Mouse (Mus musculus) CD4-positive, CD25-positive, alpha-beta regulatory T cell, adult 2 months (primary cell): ENCODE data around the gene Ep400.

ENCODE experiments used
- DNase-seq: peaks from one replicate; pipeline ENCODE4 v3.0.0-alpha.2; 2012; ENCODE audit warnings: low read depth, low spot score

The Ep400 gene

DNA sequence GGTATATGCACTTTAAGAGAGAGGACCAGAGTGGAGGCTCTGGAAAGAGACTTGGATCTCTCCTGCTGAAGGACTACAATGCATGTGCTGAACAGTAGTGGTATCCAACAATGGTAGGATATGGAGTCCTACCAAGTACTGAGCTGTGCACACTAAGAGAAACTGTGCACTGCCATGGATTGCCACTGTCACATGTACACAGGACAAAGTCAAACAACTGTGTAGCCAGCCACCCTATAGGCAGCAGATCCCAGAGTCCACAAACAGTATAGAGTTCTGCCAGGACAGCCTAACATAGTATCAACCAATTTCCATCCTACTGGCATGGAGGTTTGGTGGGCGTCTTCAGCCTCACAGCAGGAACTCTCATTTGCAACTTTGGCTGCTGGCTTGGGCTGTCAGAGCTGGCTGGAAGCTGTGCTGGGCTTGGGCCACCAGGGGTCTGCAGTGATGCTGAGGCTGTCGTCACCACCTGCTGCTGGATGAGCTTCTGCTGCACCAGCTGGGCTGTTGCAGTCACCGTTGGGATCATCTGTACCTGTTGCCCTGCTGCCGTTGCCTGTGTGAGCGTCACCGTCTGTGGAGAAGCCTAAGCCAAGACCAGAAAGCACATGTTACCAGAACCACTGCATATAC lies 104.9 kb downstream of the Ep400 start:
- DNase-seq, result no peak

DNA sequence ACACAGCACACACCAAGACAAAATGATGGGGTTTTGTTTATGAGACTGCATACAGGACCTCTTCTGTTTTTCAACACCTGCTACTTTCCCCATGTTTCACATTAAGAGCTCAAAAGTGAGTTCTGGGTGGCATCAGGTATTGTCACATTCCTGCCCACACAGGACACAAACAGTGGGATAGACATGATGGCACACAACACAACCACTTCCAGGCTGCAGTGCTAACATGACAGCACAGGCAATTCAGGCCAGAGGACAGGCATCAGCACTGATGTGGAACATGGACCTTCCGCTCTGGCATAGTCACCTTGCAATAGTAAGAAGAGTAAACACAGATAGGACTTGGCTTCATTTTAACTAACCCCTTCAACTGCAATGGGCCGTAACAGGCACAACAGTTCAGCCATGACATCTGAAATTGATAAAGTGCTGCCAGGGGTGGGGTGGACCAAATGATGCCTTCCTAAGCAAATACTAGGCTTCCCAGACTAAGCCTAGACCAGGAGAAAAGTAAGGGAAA lies 105.7 kb downstream of the Ep400 start:
- DNase-seq, result no peak

DNA sequence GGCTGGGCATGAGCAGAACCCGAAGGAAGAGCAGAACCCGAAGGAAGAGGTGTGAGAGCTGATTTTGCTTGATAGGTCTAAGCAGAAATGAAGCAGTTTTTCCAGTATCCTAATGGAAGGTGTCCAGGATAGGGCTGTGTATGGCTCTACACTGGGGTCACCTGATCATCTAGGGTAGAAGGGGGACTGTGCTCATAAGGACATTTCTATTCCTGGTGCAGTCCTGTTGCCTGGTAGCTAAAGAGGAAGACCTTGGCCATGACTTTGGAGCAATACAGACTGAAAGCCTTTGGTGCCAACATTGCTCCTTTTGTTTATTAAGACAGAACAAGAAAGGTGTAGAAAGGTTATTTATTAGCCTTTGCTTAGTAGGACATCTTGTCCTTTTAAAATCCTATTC lies 106.5 kb downstream of the Ep400 start:
- DNase-seq, result no peak

DNA sequence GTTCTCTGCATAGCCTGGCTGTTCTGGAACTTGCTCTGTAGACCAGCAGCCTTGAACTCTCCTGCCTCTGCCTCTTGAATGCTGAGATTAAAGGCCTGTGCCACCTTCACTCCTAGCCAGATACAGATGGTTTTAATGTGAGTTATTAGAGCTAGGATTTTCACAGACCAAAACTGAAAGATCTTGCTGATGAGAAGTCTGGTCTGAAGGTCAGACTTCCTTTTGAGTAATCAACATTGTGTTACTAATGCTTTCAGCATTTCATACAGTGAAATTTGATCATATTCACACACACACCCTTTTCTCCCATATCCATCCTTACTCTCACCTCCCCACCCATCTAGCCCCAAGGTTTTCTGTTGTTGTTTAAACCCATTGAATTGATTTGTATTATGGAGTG lies 110.8 kb downstream of the Ep400 start:
- no peak for DNase-seq

DNA sequence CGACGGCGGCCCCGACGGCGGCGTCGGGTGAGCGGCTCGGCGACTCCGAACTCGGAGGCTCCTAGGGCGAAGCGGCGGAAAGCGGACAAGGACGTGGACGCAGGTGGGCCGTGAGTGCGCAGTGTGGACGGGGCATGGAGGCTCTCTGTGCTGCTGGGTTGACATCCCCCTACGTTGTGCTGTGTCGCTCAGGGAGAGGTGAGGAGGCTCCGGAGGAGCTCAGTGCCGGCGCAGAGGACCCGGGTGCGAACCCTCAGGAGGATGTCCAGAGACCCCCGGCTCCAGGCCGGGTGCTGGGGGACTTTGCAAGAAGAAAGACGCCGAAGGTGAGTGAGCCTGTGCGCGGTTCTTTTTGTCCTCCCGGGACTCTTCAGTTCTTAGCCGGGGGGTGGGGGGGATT lies 116.8 kb downstream of the Ep400 start:
- DNase-seq, result no peak

GRCm38 (mm10) chr5:110652719-110653648 lies 117.5 kb downstream of the Ep400 start, which contains the start of the genes Noc4l and Ddx51:
Gene Noc4l (minus strand): TSS chr5:110653417.
Gene Ddx51 (plus strand): TSS chr5:110653451.
- peak; percentile 98 for DNase-seq

GRCm38 (mm10) chr5:110646377-110646776 lies 124.1 kb downstream of the Ep400 start:
- no peak for DNase-seq

DNA sequence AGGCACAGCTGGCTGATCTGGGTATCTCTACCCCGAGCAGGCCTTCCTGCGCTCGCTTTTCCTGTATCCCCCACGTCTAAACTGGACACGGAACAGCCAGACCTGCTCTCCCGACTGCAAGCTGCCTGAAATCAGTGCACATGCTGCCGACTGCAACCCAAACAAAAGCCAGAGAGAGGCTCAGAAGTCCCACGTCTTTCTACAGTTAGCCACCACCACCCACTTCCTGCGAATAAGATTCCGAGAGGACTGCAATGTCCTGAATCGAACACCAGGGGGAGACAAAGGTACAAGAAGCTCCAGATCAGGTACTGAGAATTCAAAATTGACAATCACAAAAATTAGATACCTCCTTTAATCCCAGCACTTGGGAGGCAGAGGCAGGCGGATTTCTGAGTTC lies 131.1 kb downstream of the Ep400 start:
- DNase-seq, result peak; percentile 89

GRCm38 (mm10) chr5:110638306-110639074 lies 132.0 kb downstream of the Ep400 start:
- DNase-seq, result no peak

DNA sequence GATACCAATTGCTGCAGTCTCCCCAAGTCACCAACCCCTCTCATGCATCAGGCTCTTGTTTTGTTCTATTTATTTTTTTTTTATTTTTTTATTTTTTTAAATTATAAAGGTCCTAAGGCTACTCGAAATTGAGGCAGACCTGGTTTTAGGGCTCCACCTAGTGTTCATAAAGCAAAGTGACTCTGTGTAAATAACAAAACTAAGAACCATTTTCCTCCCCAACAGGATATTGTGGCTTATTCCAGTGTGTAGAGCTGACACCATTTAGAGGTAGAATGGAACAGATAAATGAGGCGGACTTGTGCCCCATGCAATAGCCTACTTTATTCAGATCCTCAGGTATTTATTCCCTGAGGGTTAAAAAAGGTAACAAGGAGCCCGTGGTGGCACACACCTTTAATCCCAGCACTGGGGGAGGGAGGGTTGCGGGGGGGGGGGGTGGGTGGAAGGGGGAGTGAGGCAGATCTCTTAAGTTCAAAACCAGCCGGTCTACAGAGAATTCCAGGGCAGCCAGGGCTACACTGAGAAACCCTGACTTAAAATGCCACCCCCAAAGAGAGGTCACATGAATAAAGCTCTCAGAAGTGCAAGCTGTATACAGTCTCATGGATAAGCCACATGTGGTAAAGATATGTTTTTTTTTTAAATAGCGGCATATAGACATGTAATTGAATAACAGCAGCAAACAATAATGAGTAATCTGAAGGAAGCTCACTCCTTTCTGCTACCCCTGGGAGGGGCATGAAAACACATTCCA lies 134.4 kb downstream of the Ep400 start:
- peak; percentile 81 for DNase-seq

GRCm38 (mm10) chr5:110629525-110630120 lies 140.9 kb downstream of the Ep400 start:
- no peak for DNase-seq

DNA sequence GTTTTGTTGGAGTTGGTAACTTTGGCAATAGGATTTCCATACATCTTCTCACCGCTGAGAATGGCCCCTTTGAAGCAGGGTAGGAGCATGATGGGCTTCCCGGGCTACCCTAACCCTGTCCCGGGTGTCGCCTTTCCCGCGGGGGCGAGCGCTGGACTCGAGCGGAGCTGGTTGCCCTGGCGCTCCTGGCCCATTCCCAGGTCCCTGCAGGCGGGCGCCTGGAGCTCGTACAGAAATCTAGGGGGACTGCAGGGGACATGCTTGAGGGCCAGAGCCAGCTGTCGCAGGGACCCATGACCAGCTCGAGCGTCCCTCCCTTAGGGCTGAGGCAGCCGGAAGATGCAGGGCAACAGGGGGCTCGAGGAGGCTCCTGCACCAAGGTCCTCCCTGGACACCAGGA lies 142.4 kb downstream of the Ep400 start:
- no peak for DNase-seq

GRCm38 (mm10) chr5:110627351-110627750 lies 143.2 kb downstream of the Ep400 start:
- no peak for DNase-seq

DNA sequence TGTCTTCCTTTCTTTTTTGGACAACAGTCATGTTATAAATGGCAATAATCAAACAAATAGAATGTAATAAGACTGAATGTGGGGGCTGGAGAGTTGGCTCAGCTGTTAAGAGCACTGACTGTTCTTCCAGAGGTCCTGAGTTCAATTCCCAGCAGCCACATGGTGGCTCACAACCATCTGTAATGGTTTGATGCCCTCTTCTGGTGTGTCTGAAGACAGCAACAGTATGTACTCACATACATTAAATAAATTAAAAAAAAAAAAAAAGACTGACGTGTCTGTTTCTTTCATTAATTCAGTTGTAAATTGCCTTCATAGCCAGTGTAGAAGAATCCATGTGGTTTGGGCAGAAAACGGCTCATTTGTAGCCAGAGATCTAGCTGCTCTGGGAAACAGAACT lies 146.2 kb downstream of the Ep400 start:
- DNase-seq, result no peak

DNA sequence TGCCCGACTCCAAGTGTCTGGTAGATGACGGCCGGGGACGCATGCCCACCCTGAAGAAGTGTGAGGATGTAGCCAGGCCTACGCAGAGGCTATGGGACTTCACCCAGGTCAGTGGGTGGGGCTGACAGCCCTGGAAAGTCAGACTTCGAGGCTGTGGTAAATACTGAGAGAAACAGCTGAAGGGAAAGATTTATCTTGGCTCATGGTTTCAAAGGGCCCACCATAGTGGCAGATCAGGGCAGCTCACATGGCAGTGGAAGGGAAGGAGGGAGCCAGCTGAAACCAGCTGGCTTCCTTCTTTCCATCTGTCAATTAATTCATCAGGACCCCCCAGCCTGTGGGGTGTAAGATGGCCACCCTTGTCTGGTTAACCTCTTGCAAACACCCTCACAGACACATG lies 151.3 kb downstream of the Ep400 start:
- no peak for DNase-seq
